Mouse (Mus musculus): ENCODE measurements around the gene 9030025P20Rik. TPM values are rescaled to one million over a fixed set of nuclear protein-coding genes. Genes with fewer than 3 reads are reported as not detected.

Gene 9030025P20Rik
- total RNA-seq, 2 experiments from 2014 or later, result 2.2 to 2.6 TPM

Other genes starting within 250 kb of the 9030025P20Rik start
- 1 to 10 TPM; 1.8 to 2.0 TPM for gene Wdr27, start 35.3 kb upstream of the 9030025P20Rik start, total RNA-seq (2021)
- gene 1600012H06Rik, start 35.3 kb upstream of the 9030025P20Rik start, total RNA-seq (2021), result 1 to 10 TPM; 6.5 to 8.6 TPM
- 10 to 100 TPM; 43.2 to 46.4 TPM for gene Phf10, start 17.2 kb upstream of the 9030025P20Rik start, total RNA-seq (2021)
- not detected for gene Gm3417, start 322 bp downstream of the 9030025P20Rik start, total RNA-seq (2021)
- gene Gm3435, start 31.7 kb downstream of the 9030025P20Rik start, total RNA-seq (2021), result 1 to 10 TPM; 1.4 to 1.7 TPM
- 10 to 100 TPM; 13.7 to 17.7 TPM for gene Ermard, start 62.7 kb downstream of the 9030025P20Rik start, total RNA-seq (2021)
- gene Tcte3, start 63.0 kb downstream of the 9030025P20Rik start, total RNA-seq (2021), result not detected
- under 1 TPM; 0.79 to 0.89 TPM for gene Gm3448, start 63.1 kb downstream of the 9030025P20Rik start, total RNA-seq (2021)